Mouse (Mus musculus) limb, embryonic 15.5 days (tissue): ENCODE results near the gene Pank4. TPM values are rescaled to one million over a fixed set of nuclear protein-coding genes. Genes with fewer than 3 reads are reported as not detected.

Experiments
- ATAC-seq: fragments of 200-750 bp; cut with Nextera tagmentation; 2 replicates; pipeline ENCODE4 v1.8.0; 2017; ENCODE audit warnings: low read depth, moderate TSS enrichment; ENCODE audit not compliant: insufficient number of reproducible peaks, low FRiP score, low TSS enrichment
- H3K27ac ChIP-seq: fragments of 300-500 bp; sonication (generic); 2 replicates; pipeline ENCODE4 v1.5.1; 2015; ENCODE audit warnings: moderate library complexity, mild to moderate bottlenecking, inconsistent platforms
- H3K27me3 ChIP-seq: fragments of 300-500 bp; sonication (generic); 2 replicates; pipeline ENCODE4 v1.6.1; 2015; ENCODE audit warnings: inconsistent platforms
- H3K36me3 ChIP-seq: fragments of 300-500 bp; sonication (generic); 2 replicates; pipeline ENCODE4 v1.6.1; 2015; ENCODE audit warnings: inconsistent platforms
- H3K4me1 ChIP-seq: fragments of 300-500 bp; sonication (generic); 2 replicates; pipeline ENCODE4 v1.6.1; 2015; ENCODE audit warnings: inconsistent platforms
- H3K4me2 ChIP-seq: fragments of 300-500 bp; sonication (generic); 2 replicates; pipeline ENCODE4 v1.6.1; 2015; ENCODE audit warnings: mild to moderate bottlenecking, inconsistent platforms
- H3K4me3 ChIP-seq: fragments of 300-500 bp; sonication (generic); 2 replicates; pipeline ENCODE4 v1.5.1; 2015; ENCODE audit warnings: mild to moderate bottlenecking, inconsistent platforms
- H3K9ac ChIP-seq: fragments of 300-500 bp; sonication (generic); 2 replicates; pipeline ENCODE4 v1.6.1; 2015; ENCODE audit warnings: inconsistent platforms
- H3K9me3 ChIP-seq: fragments of 300-500 bp; sonication (generic); 2 replicates; pipeline ENCODE4 v1.6.1; 2016; ENCODE audit warnings: inconsistent platforms
- WGBS: fragments of 180-500 bp; shearing (Covaris S2); methylation state at CpG from one replicate; pipeline ENCODE4 v1.1.7; 2015; 5-methylcytosine and 5-hydroxymethylcytosine counted together
- polyA plus RNA-seq: library from polyadenylated mRNA; unstranded; fragments of >200 nt; fragmentation: Nextera tagmentation; extraction: Ambion mirVana; gene quantifications from 2 replicates; pipeline ENCODE4 v1.2.1, GENCODE M21; 2015

Pank4 gene
- polyA plus RNA-seq = 35.4 and 38.6 TPM in 2 replicates

DNA sequence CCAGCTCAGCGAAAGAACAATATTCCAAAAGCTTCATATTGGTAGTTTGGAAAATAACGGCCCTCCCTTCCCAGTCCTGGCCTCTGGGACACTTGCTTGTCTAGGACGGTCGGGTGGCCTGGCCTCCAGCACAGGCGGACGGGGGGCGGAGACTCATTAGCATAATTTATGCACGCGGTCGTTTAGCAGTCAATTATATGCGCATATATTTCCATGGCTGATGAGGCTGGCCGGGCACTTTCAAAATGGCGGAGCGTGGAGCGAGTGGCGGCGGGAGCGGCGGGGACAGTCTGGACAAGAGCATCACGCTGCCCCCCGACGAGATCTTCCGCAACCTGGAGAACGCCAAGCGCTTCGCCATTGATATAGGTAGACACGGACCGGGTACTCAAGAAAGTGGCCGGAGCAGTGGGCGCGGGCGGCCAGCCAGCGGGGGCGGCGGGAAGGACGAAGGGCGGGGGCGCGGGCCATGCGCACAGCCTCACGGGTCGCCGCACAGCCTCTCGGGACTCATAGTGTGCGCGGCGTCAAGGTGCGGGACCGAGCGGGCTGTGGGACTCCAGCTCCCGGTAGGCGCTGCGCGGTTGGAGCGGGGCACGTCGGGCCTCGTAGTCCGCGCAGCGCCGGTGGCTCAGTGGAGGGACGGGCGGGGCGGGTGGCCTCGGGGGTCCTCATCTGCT lies at the start of gene Pank4:
TSS of gene Pank4 (plus strand) at position 223 of the 680 bp plus-strand sequence.
- WGBS = under 1% methylated on average over 63 of the region's 66 CpGs
- Histone ChIP-seq H3K27ac (peak within 1 kb of the TSS; percentile 93), H3K36me3 (peaks cover 7% of the 10 kb centered on the region), H3K9ac (peak within 1 kb of the TSS; percentile 74), H3K4me3 (peak within 1 kb of the TSS; percentile 80), H3K4me2 (peak within 1 kb of the TSS; percentile 71), H3K9me3 (no peaks in the 10 kb centered on the region), H3K27me3 (peaks cover 45% of the 10 kb centered on the region), H3K4me1 (peaks cover 55% of the 10 kb centered on the region)
- ATAC-seq = peak; percentile 91

DNA sequence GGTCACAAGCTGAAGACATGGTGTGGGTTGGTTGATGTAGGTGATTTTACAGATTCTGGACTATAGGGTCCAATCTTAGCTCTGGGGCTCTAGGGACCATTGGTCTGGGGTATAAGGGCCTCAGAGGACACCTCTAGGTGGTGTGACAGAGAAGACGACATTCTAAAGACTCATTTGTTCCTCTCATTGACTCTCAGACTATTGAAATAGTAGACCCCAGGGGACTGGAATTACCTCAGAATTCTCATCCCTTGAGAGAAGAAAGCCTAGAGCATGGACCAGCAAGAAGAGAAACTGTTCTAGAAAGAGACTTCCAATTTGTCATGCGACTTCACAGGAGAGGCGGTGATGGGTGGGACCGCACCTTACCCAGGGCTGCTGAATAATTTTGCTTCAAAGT lies 49.7 kb upstream of the Pank4 start:
- Histone ChIP-seq H3K9me3 (no peaks in the 10 kb centered on the region), H3K4me2 (no peak overlapping the region), H3K4me3 (no peak overlapping the region), H3K27me3 (no peaks in the 10 kb centered on the region), H3K36me3 (no peaks in the 10 kb centered on the region), H3K4me1 (peaks cover 5% of the 10 kb centered on the region), H3K9ac (no peak overlapping the region), H3K27ac (no peak overlapping the region)
- 92% methylated on average over 4 of the region's 4 CpGs for WGBS
- no peak for ATAC-seq

DNA sequence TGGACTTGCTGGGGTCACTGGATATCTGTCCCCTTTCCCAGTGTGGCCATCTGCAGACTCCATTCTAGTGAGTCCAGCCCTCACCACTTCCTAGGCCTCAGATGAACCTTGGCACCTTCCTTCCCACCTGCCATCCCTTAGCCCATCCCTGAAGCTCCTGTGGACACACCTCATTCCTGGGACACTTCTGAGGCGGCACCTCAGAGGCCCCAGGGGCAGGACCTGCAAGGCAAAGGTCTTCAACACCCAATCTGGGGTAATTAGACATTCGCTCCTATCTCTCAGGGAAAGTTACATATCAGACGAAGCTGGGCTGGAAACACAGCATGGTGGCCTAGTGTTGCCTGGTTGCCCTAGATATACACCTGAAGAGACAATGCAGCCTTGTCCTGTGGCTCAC lies 49.2 kb upstream of the Pank4 start:
- Histone ChIP-seq H3K27ac (no peak overlapping the region), H3K9ac (no peak overlapping the region), H3K36me3 (no peaks in the 10 kb centered on the region), H3K4me2 (no peak overlapping the region), H3K4me1 (peaks cover 5% of the 10 kb centered on the region), H3K9me3 (no peaks in the 10 kb centered on the region), H3K27me3 (no peaks in the 10 kb centered on the region), H3K4me3 (no peak overlapping the region)
- no peak for ATAC-seq
- WGBS = 68% methylated on average over 3 of the region's 3 CpGs

DNA sequence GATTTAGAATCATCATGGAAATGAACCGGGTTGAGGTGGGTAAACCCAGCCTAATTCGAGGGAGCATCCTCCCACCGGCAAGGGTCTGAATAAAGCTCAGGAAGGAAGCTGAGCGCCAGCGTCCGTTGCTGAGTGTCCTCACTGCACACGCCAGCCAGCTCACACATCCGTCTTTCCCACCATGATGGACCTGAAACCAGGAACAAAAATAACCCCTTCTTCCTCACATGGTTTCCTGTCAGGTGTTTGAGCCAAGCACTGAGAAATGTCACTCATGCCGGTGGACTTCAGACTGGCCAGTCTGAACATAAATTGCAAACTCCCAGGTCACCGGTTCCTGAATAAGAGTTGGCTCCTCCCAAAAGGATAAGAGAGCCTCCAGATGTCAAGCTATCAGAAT lies 48.6 kb upstream of the Pank4 start:
- no peak for ATAC-seq
- peaks cover 5% of the 10 kb centered on the region for H3K4me1 ChIP-seq
- H3K4me2 ChIP-seq = no peak overlapping the region
- no peak overlapping the region for H3K27ac ChIP-seq
- no peaks in the 10 kb centered on the region for H3K36me3 ChIP-seq
- 83% methylated on average over 10 of the region's 10 CpGs for WGBS
- H3K4me3 ChIP-seq = no peak overlapping the region
- H3K9me3 ChIP-seq = no peaks in the 10 kb centered on the region
- H3K27me3 ChIP-seq = no peaks in the 10 kb centered on the region
- no peak overlapping the region for H3K9ac ChIP-seq

GRCm38 (mm10) chr4:154916662-154917061 lies 47.3 kb upstream of the Pank4 start:
- WGBS = 79% methylated on average over 4 of the region's 4 CpGs
- no peaks in the 10 kb centered on the region for H3K4me1 ChIP-seq
- no peaks in the 10 kb centered on the region for H3K27me3 ChIP-seq
- H3K9ac ChIP-seq = no peak overlapping the region
- no peaks in the 10 kb centered on the region for H3K9me3 ChIP-seq
- ATAC-seq = no peak
- H3K4me3 ChIP-seq = no peak overlapping the region
- H3K36me3 ChIP-seq = no peaks in the 10 kb centered on the region
- no peak overlapping the region for H3K27ac ChIP-seq
- no peak overlapping the region for H3K4me2 ChIP-seq

DNA sequence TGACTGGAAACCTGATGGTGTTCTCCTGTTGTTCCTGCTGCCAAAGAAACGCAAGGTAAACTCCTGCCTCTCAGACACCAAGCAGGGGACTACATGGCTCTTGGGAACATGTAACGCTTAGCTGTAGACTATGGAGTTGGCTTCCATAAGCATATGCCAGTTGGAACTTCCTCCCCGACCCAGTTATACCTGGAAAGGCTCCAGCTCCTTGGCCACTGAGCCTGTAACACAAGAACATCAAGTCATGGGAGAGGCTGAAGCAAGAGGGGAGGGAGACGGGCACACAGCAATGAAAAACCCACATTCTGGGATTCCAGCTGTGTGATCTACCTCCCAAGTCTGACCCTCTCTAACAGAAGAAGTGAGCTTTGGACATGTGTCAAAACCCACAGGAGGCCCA lies 41.6 kb upstream of the Pank4 start:
- Histone ChIP-seq H3K4me3 (no peak overlapping the region), H3K27me3 (no peaks in the 10 kb centered on the region), H3K9me3 (no peaks in the 10 kb centered on the region), H3K27ac (no peak overlapping the region), H3K4me1 (peaks cover 15% of the 10 kb centered on the region), H3K4me2 (no peak overlapping the region), H3K36me3 (no peaks in the 10 kb centered on the region), H3K9ac (no peak overlapping the region)
- 56% methylated on average over 4 of the region's 4 CpGs for whole genome bisulfite sequencing
- no peak for ATAC-seq

GRCm38 (mm10) chr4:154922931-154923330 lies 41.0 kb upstream of the Pank4 start:
- Histone ChIP-seq H3K4me3 (no peak overlapping the region), H3K4me1 (peaks cover 21% of the 10 kb centered on the region), H3K9me3 (no peaks in the 10 kb centered on the region), H3K36me3 (no peaks in the 10 kb centered on the region), H3K9ac (no peak overlapping the region), H3K27me3 (no peaks in the 10 kb centered on the region), H3K4me2 (no peak overlapping the region), H3K27ac (no peak overlapping the region)
- WGBS = 75% methylated on average over 5 of the region's 5 CpGs
- no peak for ATAC-seq

DNA sequence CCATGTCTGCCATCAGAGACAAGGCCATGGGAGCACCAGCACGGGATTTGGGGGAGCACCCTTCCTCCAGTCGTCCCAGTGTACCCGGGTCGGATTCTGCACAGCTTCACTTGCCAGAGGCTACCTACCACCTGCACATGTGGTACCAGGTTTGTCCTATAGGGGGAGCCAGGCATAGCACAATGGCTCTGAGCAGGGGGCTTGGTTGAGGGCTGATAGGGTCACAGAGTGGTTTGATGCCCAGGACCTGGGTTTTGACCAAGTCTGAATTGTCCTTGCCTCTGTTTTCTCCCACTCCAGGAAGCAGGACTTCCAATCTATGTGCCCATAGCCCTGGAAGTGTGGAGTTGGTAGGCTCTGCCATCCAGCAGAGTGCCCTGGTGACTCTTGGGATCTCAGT lies 38.5 kb upstream of the Pank4 start:
- no peak overlapping the region for H3K27ac ChIP-seq
- H3K36me3 ChIP-seq = no peaks in the 10 kb centered on the region
- no peaks in the 10 kb centered on the region for H3K9me3 ChIP-seq
- 53% methylated on average over 4 of the region's 4 CpGs for WGBS
- no peaks in the 10 kb centered on the region for H3K27me3 ChIP-seq
- H3K4me2 ChIP-seq = no peak overlapping the region
- no peak overlapping the region for H3K4me3 ChIP-seq
- no peak overlapping the region for H3K9ac ChIP-seq
- no peak for ATAC-seq
- H3K4me1 ChIP-seq = peaks cover 31% of the 10 kb centered on the region

DNA sequence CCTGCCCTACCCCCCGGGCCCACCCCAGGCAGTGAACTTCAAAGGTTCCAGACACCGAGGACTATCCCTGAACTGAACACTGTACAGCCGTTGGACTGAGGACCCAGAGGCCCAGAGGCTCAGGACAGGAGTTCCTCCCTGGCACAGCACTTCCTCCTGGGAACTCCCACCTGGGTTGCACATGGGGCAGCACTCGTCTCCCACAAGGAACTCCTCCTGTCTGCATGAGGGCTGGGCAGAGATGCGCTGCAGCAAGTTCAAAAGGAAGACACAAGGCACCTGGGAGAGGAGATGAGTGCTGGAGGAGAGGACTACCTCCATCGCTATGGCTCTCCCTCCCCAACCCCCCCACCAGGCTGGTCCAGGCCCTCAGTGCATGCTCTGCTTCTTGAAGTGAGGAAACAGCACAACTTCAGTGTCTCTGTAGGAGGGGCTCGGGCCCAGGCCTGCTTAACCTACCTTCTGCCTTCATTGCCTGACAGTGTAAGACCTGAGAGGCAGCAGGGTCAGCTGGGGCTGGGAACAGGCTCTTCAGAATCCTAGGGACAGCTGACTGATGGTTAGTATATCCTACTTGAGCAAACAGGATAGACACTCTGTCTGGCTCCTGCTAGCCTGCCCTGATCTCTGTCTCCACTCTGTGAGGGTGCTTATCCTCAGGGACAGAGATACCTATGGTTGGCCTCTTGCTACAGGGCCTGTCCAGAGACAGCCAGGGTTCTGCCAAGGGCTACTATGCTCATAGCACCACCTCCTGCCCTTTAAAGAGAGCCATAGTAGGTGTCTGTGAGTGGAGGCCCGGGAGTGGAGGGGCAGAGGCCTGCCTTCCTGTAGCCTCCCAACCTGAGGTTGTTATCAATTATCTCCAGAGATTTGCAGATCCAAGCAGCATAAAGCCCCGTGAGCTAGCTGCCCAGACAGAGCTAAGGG lies 36.7 kb upstream of the Pank4 start:
- Histone ChIP-seq H3K9me3 (no peaks in the 10 kb centered on the region), H3K4me1 (peaks cover 31% of the 10 kb centered on the region), H3K36me3 (no peaks in the 10 kb centered on the region), H3K4me3 (peak overlapping the region; percentile 22), H3K9ac (peak overlapping the region; percentile 0; the same call in 1 of the 2 replicates), H3K27ac (peak overlapping the region; percentile 80), H3K27me3 (no peaks in the 10 kb centered on the region), H3K4me2 (peak overlapping the region; percentile 33)
- 35% methylated on average over 9 of the region's 9 CpGs for WGBS
- ATAC-seq = no peak

DNA sequence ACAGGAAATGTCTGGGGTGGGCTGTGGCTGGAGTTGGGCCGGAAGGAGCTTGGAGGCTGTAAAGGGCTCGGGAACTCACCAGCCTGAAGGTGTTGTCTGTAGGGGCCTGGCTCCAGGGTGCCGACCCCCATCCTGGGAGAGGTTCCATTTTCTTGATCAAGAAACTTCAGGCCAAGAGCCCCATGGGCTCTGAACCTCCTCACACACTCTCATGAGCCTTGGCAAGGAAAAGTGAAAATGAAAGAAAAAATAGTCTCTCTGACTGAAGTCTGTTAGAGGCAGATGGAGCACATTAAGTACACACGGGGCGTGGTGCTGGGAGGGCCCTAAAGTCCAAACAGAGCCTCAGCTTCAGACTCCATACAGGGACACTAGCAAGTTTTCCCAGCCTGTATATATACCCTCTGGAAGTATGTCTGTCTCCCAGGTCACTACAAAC lies 36.0 kb upstream of the Pank4 start:
- Histone ChIP-seq H3K27me3 (no peaks in the 10 kb centered on the region), H3K36me3 (no peaks in the 10 kb centered on the region), H3K9ac (peak overlapping the region; percentile 0; the same call in 1 of the 2 replicates), H3K9me3 (no peaks in the 10 kb centered on the region), H3K4me1 (peaks cover 25% of the 10 kb centered on the region), H3K27ac (peak overlapping the region; percentile 80), H3K4me3 (peak overlapping the region; percentile 22), H3K4me2 (peak overlapping the region; percentile 33)
- WGBS = 10% methylated on average over 5 of the region's 5 CpGs
- 0 out of 2 replicates have a peak, but pooled peaks have one; percentile 52 for ATAC-seq

GRCm38 (mm10) chr4:154928395-154929087 lies 35.4 kb upstream of the Pank4 start, which contains the start of gene Tnfrsf14:
TSS of gene Tnfrsf14 (minus strand) at chr4:154928563.
- peak within 1 kb of the TSS; percentile 22 for H3K4me3 ChIP-seq
- H3K9me3 ChIP-seq = no peaks in the 10 kb centered on the region
- peak within 1 kb of the TSS; percentile 80 for H3K27ac ChIP-seq
- ATAC-seq = no peak
- peak within 1 kb of the TSS; percentile 0; the same call in 1 of the 2 replicates for H3K9ac ChIP-seq
- WGBS = 47% methylated on average over 12 of the region's 12 CpGs
- peaks cover 25% of the 10 kb centered on the region for H3K4me1 ChIP-seq
- H3K4me2 ChIP-seq = peak within 1 kb of the TSS; percentile 33
- no peaks in the 10 kb centered on the region for H3K27me3 ChIP-seq
- H3K36me3 ChIP-seq = no peaks in the 10 kb centered on the region
